Mouse (Mus musculus): ENCODE measurements at regions not wholly inside any gene's neighbourhood (a gene's known extent, or its start where the extent isn't known, plus 50 kb on each side); places are given as distances from the start of the nearest gene placed in this dataset.
"Not testable (repeated sequence)": the region's sequence is repeated elsewhere in the genome, so short reads cannot be mapped to it uniquely, and the experiment has no call there.

- 65% methylated on average over 2 of the region's 2 CpGs for WGBS
Observed at GRCm38 (mm10) chr9:11192183-11192582, 287.6 kb upstream of the Cntn5 start.

GRCm38 (mm10) chr9:11145799-11146198 lies 241.2 kb upstream of the Cntn5 start:
- no peak for ATAC-seq (ENCODE audit: insufficient number of reproducible peaks, insufficient read depth, low FRiP score, low TSS enrichment, low read depth)

More at GRCm38 (mm10) chr9:11192183-11192582, 287.6 kb upstream of the Cntn5 start:
- Histone ChIP-seq H3K36me3 (no peaks in the 10 kb centered on the region), H3K27ac (no peak overlapping the region), H3K9me3 (no peaks in the 10 kb centered on the region), H3K9ac (replicated peaks) (no peak overlapping the region), H3K4me2 (no peak overlapping the region), H3K4me1 (replicated peaks) (no peaks in the 10 kb centered on the region), H3K4me3 (replicated peaks) (no peak overlapping the region), H3K27me3 (no peaks in the 10 kb centered on the region)
- no peak for ATAC-seq (ENCODE audit: insufficient number of reproducible peaks, insufficient read depth, low FRiP score, low TSS enrichment, low read depth)

GRCm38 (mm10) chr9:11126833-11127232 lies 222.3 kb upstream of the Cntn5 start:
- no peaks in the 10 kb centered on the region for H3K4me1 ChIP-seq (replicated peaks)
- H3K4me3 ChIP-seq (replicated peaks) = no peak overlapping the region
- no peaks in the 10 kb centered on the region for H3K27me3 ChIP-seq
- no peak for ATAC-seq (ENCODE audit: insufficient number of reproducible peaks, insufficient read depth, low FRiP score, low TSS enrichment, low read depth)
- H3K9me3 ChIP-seq = no peaks in the 10 kb centered on the region
- H3K4me2 ChIP-seq = no peak overlapping the region
- no peak overlapping the region for H3K27ac ChIP-seq
- H3K36me3 ChIP-seq = no peaks in the 10 kb centered on the region
- 82% methylated on average over 5 of the region's 5 CpGs for WGBS
- H3K9ac ChIP-seq (replicated peaks) = no peak overlapping the region

More at GRCm38 (mm10) chr9:11145799-11146198, 241.2 kb upstream of the Cntn5 start:
- Histone ChIP-seq H3K27ac (no peak overlapping the region), H3K4me2 (no peak overlapping the region), H3K4me3 (replicated peaks) (no peak overlapping the region), H3K9ac (replicated peaks) (no peak overlapping the region), H3K4me1 (replicated peaks) (no peaks in the 10 kb centered on the region), H3K36me3 (no peaks in the 10 kb centered on the region), H3K27me3 (no peaks in the 10 kb centered on the region), H3K9me3 (no peaks in the 10 kb centered on the region)
- WGBS = 97% methylated on average over 1 of the region's 1 CpGs

GRCm38 (mm10) chr9:11119153-11119552 lies 214.6 kb upstream of the Cntn5 start:
- Histone ChIP-seq H3K4me3 (replicated peaks) (no peak overlapping the region), H3K9ac (replicated peaks) (no peak overlapping the region), H3K36me3 (no peaks in the 10 kb centered on the region), H3K27ac (no peak overlapping the region), H3K9me3 (no peaks in the 10 kb centered on the region), H3K27me3 (no peaks in the 10 kb centered on the region), H3K4me1 (replicated peaks) (no peaks in the 10 kb centered on the region), H3K4me2 (no peak overlapping the region)
- no peak for ATAC-seq (ENCODE audit: insufficient number of reproducible peaks, insufficient read depth, low FRiP score, low TSS enrichment, low read depth)

GRCm38 (mm10) chr9:11107828-11108227 lies 203.3 kb upstream of the Cntn5 start:
- H3K27ac ChIP-seq; H3K27me3 ChIP-seq; ATAC-seq (ENCODE audit: insufficient number of reproducible peaks, insufficient read depth, low FRiP score, low TSS enrichment, low read depth); H3K36me3 ChIP-seq; H3K4me1 ChIP-seq (replicated peaks); H3K4me2 ChIP-seq; H3K9ac ChIP-seq (replicated peaks); H3K4me3 ChIP-seq (replicated peaks); H3K9me3 ChIP-seq: not testable (repeated sequence)
- 84% methylated on average over 3 of the region's 3 CpGs for WGBS

GRCm38 (mm10) chr9:11107212-11107611 lies 202.6 kb upstream of the Cntn5 start:
- not testable (repeated sequence) for H3K9me3 ChIP-seq; ATAC-seq (ENCODE audit: insufficient number of reproducible peaks, insufficient read depth, low FRiP score, low TSS enrichment, low read depth); H3K27me3 ChIP-seq; H3K9ac ChIP-seq (replicated peaks); H3K27ac ChIP-seq; H3K4me1 ChIP-seq (replicated peaks); H3K4me2 ChIP-seq; H3K4me3 ChIP-seq (replicated peaks); H3K36me3 ChIP-seq
- 95% methylated on average over 1 of the region's 1 CpGs for WGBS

- Histone ChIP-seq H3K27ac (no peak overlapping the region), H3K4me2 (no peak overlapping the region)
- 90% methylated on average over 2 of the region's 2 CpGs for WGBS
Observed at GRCm38 (mm10) chr9:11106268-11106667, 201.7 kb upstream of the Cntn5 start.

GRCm38 (mm10) chr9:11103448-11103847 lies 198.9 kb upstream of the Cntn5 start:
- H3K4me2 ChIP-seq = no peak overlapping the region
- no peak overlapping the region for H3K9ac ChIP-seq (replicated peaks)
- H3K27ac ChIP-seq = no peak overlapping the region
- no peaks in the 10 kb centered on the region for H3K27me3 ChIP-seq
- 67% methylated on average over 4 of the region's 4 CpGs for WGBS
- ATAC-seq (ENCODE audit: insufficient number of reproducible peaks, insufficient read depth, low FRiP score, low TSS enrichment, low read depth) = no peak
- H3K4me1 ChIP-seq (replicated peaks) = no peaks in the 10 kb centered on the region
- 0 out of 2 replicates have a peak, but pooled peaks cover 4% of the 10 kb centered on the region for H3K9me3 ChIP-seq
- no peak overlapping the region for H3K4me3 ChIP-seq (replicated peaks)
- no peaks in the 10 kb centered on the region for H3K36me3 ChIP-seq

More at GRCm38 (mm10) chr9:11106268-11106667, 201.7 kb upstream of the Cntn5 start:
- Histone ChIP-seq H3K27me3 (no peaks in the 10 kb centered on the region), H3K9ac (replicated peaks) (no peak overlapping the region), H3K36me3 (no peaks in the 10 kb centered on the region), H3K4me1 (replicated peaks) (no peaks in the 10 kb centered on the region), H3K4me3 (replicated peaks) (no peak overlapping the region), H3K9me3 (0 out of 2 replicates have a peak, but pooled peaks cover 4% of the 10 kb centered on the region)
- ATAC-seq (ENCODE audit: insufficient number of reproducible peaks, insufficient read depth, low FRiP score, low TSS enrichment, low read depth) = no peak

GRCm38 (mm10) chr9:11092874-11093273 lies 188.3 kb upstream of the Cntn5 start:
- no peak overlapping the region for H3K27ac ChIP-seq
- no peaks in the 10 kb centered on the region for H3K4me1 ChIP-seq (replicated peaks)
- ATAC-seq (ENCODE audit: insufficient number of reproducible peaks, insufficient read depth, low FRiP score, low TSS enrichment, low read depth) = no peak
- H3K4me3 ChIP-seq (replicated peaks) = no peak overlapping the region
- H3K36me3 ChIP-seq = no peaks in the 10 kb centered on the region
- WGBS = 80% methylated on average over 1 of the region's 1 CpGs
- no peaks in the 10 kb centered on the region for H3K27me3 ChIP-seq
- H3K9ac ChIP-seq (replicated peaks) = no peak overlapping the region
- H3K9me3 ChIP-seq = no peaks in the 10 kb centered on the region
- no peak overlapping the region for H3K4me2 ChIP-seq

- H3K4me3 ChIP-seq (replicated peaks); H3K4me2 ChIP-seq; ATAC-seq (ENCODE audit: insufficient number of reproducible peaks, insufficient read depth, low FRiP score, low TSS enrichment, low read depth); H3K9me3 ChIP-seq; H3K4me1 ChIP-seq (replicated peaks); H3K36me3 ChIP-seq; H3K9ac ChIP-seq (replicated peaks); H3K27ac ChIP-seq; H3K27me3 ChIP-seq: not testable (repeated sequence)
- 60% methylated on average over 2 of the region's 2 CpGs for WGBS
Observed at GRCm38 (mm10) chr9:11067125-11067524, 162.6 kb upstream of the Cntn5 start.

- ATAC-seq (ENCODE audit: insufficient number of reproducible peaks, insufficient read depth, low FRiP score, low TSS enrichment, low read depth) = no peak
- H3K27me3 ChIP-seq = no peaks in the 10 kb centered on the region
- H3K9ac ChIP-seq (replicated peaks) = no peak overlapping the region
- no peaks in the 10 kb centered on the region for H3K9me3 ChIP-seq
- H3K36me3 ChIP-seq = no peaks in the 10 kb centered on the region
- H3K4me2 ChIP-seq = no peak overlapping the region
- 45% methylated on average over 1 of the region's 1 CpGs for WGBS
- H3K27ac ChIP-seq = no peak overlapping the region
- H3K4me1 ChIP-seq (replicated peaks) = no peaks in the 10 kb centered on the region
- no peak overlapping the region for H3K4me3 ChIP-seq (replicated peaks)
Observed at GRCm38 (mm10) chr9:11062856-11063255, 158.3 kb upstream of the Cntn5 start.
